Mouse (Mus musculus) hindlimb bud, embryonic 11.5 days (tissue): ENCODE measurements around the gene Rwdd2a.

Source experiments
- DNase-seq: peaks from one replicate; pipeline ENCODE4 v3.0.0-alpha.2; 2012; ENCODE audit warnings: low read depth, low spot score; ENCODE audit errors: extremely low spot score

Gene Rwdd2a

GRCm38 (mm10) chr9:86571540-86572135, at the start of gene Rwdd2a, which contains the start of gene Pgm3:
Rwdd2a (plus strand) TSS chr9:86571991.
Pgm3 (minus strand) TSS chr9:86571842.
- DNase-seq = peak; percentile 44

GRCm38 (mm10) chr9:86522335-86522734, 49.5 kb upstream of the Rwdd2a start:
- no peak for DNase-seq

GRCm38 (mm10) chr9:86525600-86525999, 46.2 kb upstream of the Rwdd2a start:
- no peak for DNase-seq

GRCm38 (mm10) chr9:86534071-86534470, 37.7 kb upstream of the Rwdd2a start:
- no peak for DNase-seq

- no peak for DNase-seq
Observed at GRCm38 (mm10) chr9:86543451-86543850, 28.3 kb upstream of the Rwdd2a start.

GRCm38 (mm10) chr9:86544559-86544958, 27.2 kb upstream of the Rwdd2a start:
- DNase-seq = no peak

GRCm38 (mm10) chr9:86549637-86550162, 22.1 kb upstream of the Rwdd2a start:
- DNase-seq = no peak

GRCm38 (mm10) chr9:86550717-86551116, 21.1 kb upstream of the Rwdd2a start:
- no peak for DNase-seq

GRCm38 (mm10) chr9:86553886-86554285, 17.9 kb upstream of the Rwdd2a start:
- DNase-seq = no peak

- no peak for DNase-seq
Observed at GRCm38 (mm10) chr9:86554641-86555040, 17.1 kb upstream of the Rwdd2a start.

GRCm38 (mm10) chr9:86560543-86560942, 11.2 kb upstream of the Rwdd2a start:
- DNase-seq = no peak

- DNase-seq = no peak
Observed at GRCm38 (mm10) chr9:86569314-86569910, 2.4 kb upstream of the Rwdd2a start.

GRCm38 (mm10) chr9:86570261-86570890, 1.4 kb upstream of the Rwdd2a start:
- no peak for DNase-seq

- no peak for DNase-seq
Observed at GRCm38 (mm10) chr9:86570946-86571345, 845 bp upstream of the Rwdd2a start.

- no peak for DNase-seq
Observed at GRCm38 (mm10) chr9:86572196-86572595, 405 bp downstream of the Rwdd2a start.

- peak; percentile 49 for DNase-seq
Observed at GRCm38 (mm10) chr9:86572636-86573291, 973 bp downstream of the Rwdd2a start.

- DNase-seq = no peak
Observed at GRCm38 (mm10) chr9:86573616-86574303, 2.0 kb downstream of the Rwdd2a start.

GRCm38 (mm10) chr9:86575178-86575577, 3.4 kb downstream of the Rwdd2a start:
- no peak for DNase-seq

- DNase-seq = no peak
Observed at GRCm38 (mm10) chr9:86579657-86580056, 7.9 kb downstream of the Rwdd2a start.

- peak; percentile 52 for DNase-seq
Observed at GRCm38 (mm10) chr9:86583740-86584139, 11.9 kb downstream of the Rwdd2a start.
